Mouse (Mus musculus): ENCODE data around the gene Scoc. TPM values are rescaled to one million over a fixed set of nuclear protein-coding genes. Genes with fewer than 3 reads are reported as not detected.
A peak's percentile ranks its signal among the peaks of the same experiment; 100 is the strongest.

The Scoc gene
- total and polyA plus RNA-seq, 3 experiments = 28.9 to 79.7 (median 34.5) TPM

DNA sequence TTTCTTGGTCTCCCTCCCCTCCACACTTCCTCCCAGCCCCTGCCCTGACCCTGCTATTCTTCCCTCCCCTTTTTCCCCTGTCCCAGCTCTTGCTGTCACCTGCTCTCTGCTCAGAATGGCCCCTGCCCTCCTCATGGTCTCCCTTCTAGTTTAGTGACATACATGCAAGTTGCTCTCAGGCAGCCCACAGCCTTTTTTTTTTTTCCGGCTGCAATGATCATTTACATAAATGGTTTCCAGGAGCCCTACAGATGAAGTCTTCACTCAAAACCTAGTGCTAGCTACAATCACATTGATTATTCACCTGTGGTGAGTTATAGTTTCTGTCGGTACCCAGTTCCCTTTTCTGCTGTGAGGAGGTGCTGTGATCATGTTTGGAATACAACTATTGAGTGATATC lies 77.2 kb downstream of the Scoc start:
- Histone ChIP-seq H3K9me3 (replicated peaks; ENCODE audit: low read length) (no peaks in the 10 kb centered on the region), H3K4me3 (replicated peaks in 1 of 3; ENCODE audit: low read depth in 2 of 3, low read length in 2 of 3, poor library complexity in 1 of 3) (no peak overlapping the region), H3K27me3 (replicated peaks) (no peaks in the 10 kb centered on the region), H3K36me3 (replicated peaks in 1 of 2; ENCODE audit: control insufficient read depth in 1 of 2, insufficient read depth in 1 of 2, low read length in 1 of 2) (no peaks in the 10 kb centered on the region), H3K27ac (ENCODE audit: insufficient read depth, low read depth) (no peak overlapping the region), H3K4me1 (ENCODE audit: control insufficient read depth in 1 of 2, insufficient read depth in 2 of 2) (peaks cover 0 to 11% of the 10 kb centered on the region in 2 experiments; a peak in 2 of 4 replicates), H3K79me2 (replicated peaks; ENCODE audit: control insufficient read depth, extremely low read depth, insufficient read depth, poor library complexity, severe bottlenecking) (no peaks in the 10 kb centered on the region), H3K9ac (ENCODE audit: insufficient read depth, low read depth) (no peak overlapping the region), H3K4me2 (ENCODE audit: insufficient read depth, low read depth, poor library complexity, severe bottlenecking) (no peak overlapping the region)
- dilution Hi-C loops (cut with MboI; ENCODE audit: extremely low pct_ligation_motif_present, extremely low pct_unique_long_range_greater_than_20kb, low sequenced_read_pairs) (no loop called here), in situ Hi-C loops (cut with MboI; ENCODE audit: low pct_ligation_motif_present, low pct_unique_long_range_greater_than_20kb, low sequenced_read_pairs) (no loop called here)
- peak; percentile 49 for DNase-seq (ENCODE audit: extremely low read depth)
- TF ChIP-seq ZNF384 (IDR thresholded peaks at IDR 0.05; ENCODE audit: low read depth, low read length) (peak; percentile 92), ZC3H11A (IDR thresholded peaks at IDR 0.05; ENCODE audit: low read depth, low read length) (no peak)

GRCm38 (mm10) chr8:83380141-83380540 lies 78.0 kb downstream of the Scoc start:
- peaks cover 0 to 11% of the 10 kb centered on the region in 2 experiments; a peak in 2 of 4 replicates for H3K4me1 ChIP-seq (ENCODE audit: control insufficient read depth in 1 of 2, insufficient read depth in 2 of 2)
- no peaks in the 10 kb centered on the region for H3K27me3 ChIP-seq (replicated peaks)
- no peaks in the 10 kb centered on the region for H3K9me3 ChIP-seq (replicated peaks; ENCODE audit: low read length)
- in situ Hi-C loops (cut with MboI; ENCODE audit: low pct_ligation_motif_present, low pct_unique_long_range_greater_than_20kb, low sequenced_read_pairs) = no loop called here
- H3K9ac ChIP-seq (ENCODE audit: insufficient read depth, low read depth) = no peak overlapping the region
- no peak overlapping the region for H3K27ac ChIP-seq (ENCODE audit: insufficient read depth, low read depth)
- H3K4me3 ChIP-seq (replicated peaks in 1 of 3; ENCODE audit: low read depth in 2 of 3, low read length in 2 of 3, poor library complexity in 1 of 3) = no peak overlapping the region
- H3K36me3 ChIP-seq (replicated peaks in 1 of 2; ENCODE audit: control insufficient read depth in 1 of 2, insufficient read depth in 1 of 2, low read length in 1 of 2) = no peaks in the 10 kb centered on the region
- TF ChIP-seq IRF4 (IDR thresholded peaks at IDR 0.05; ENCODE audit: low read depth, low read length) (no peak), PAX5 (IDR thresholded peaks at IDR 0.05; ENCODE audit: low read length) (no peak), HCFC1 (IDR thresholded peaks at IDR 0.05; ENCODE audit: low read depth, low read length) (no peak), ZC3H11A (IDR thresholded peaks at IDR 0.05; ENCODE audit: low read depth, low read length) (no peak), RCOR1 (conservative IDR thresholded peaks at IDR 0.05; ENCODE audit: low read depth, low read length) (no peak), USF2 (conservative IDR thresholded peaks at IDR 0.05; ENCODE audit: low read depth, low read length) (no peak), MEF2A (IDR thresholded peaks at IDR 0.05; ENCODE audit: borderline replicate concordance, low read depth, low read length) (no peak), TCF12 (IDR thresholded peaks at IDR 0.05; ENCODE audit: low read depth, low read length) (no peak), RAD21 (IDR thresholded peaks at IDR 0.05; ENCODE audit: low read depth, low read length) (no peak), UBTF (IDR thresholded peaks at IDR 0.05; ENCODE audit: low read depth, low read length) (no peak), NRF1 (IDR thresholded peaks at IDR 0.05; ENCODE audit: low read depth, low read length) (no peak), SIN3A (IDR thresholded peaks at IDR 0.05; ENCODE audit: low read length) (no peak), MYC (IDR thresholded peaks at IDR 0.05; ENCODE audit: low read depth, low read length) (no peak), MAX (IDR thresholded peaks at IDR 0.05; ENCODE audit: low read length) (no peak), MAFK (IDR thresholded peaks at IDR 0.05; ENCODE audit: insufficient replicate concordance, low read length) (no peak), BHLHE40 (IDR thresholded peaks at IDR 0.05; ENCODE audit: low read depth, low read length) (no peak), NELFE (IDR thresholded peaks at IDR 0.05; ENCODE audit: low read depth, low read length) (no peak), TBP (conservative IDR thresholded peaks at IDR 0.05; ENCODE audit: low read depth, low read length) (no peak)
- H3K4me2 ChIP-seq (ENCODE audit: insufficient read depth, low read depth, poor library complexity, severe bottlenecking) = no peak overlapping the region
- no peaks in the 10 kb centered on the region for H3K79me2 ChIP-seq (replicated peaks; ENCODE audit: control insufficient read depth, extremely low read depth, insufficient read depth, poor library complexity, severe bottlenecking)
- DNase-seq (ENCODE audit: extremely low read depth) = no peak
- dilution Hi-C loops (cut with MboI; ENCODE audit: extremely low pct_ligation_motif_present, extremely low pct_unique_long_range_greater_than_20kb, low sequenced_read_pairs) = no loop called here

Other genes with a start within 250 kb of the Scoc start
- not detected in 2 replicates for gene Ucp1, start 168.0 kb downstream of the Scoc start, total RNA-seq (2012; rRNA removed)
- gene Ucp1, start 168.0 kb downstream of the Scoc start, total RNA-seq (2014; rRNA removed) = not detected in 2 replicates
- gene Ucp1, start 168.0 kb downstream of the Scoc start, polyA plus RNA-seq (2012; ENCODE audit: insufficient read length, low read depth) = not detected in 2 replicates
- gene Elmod2, start 125.9 kb downstream of the Scoc start, total RNA-seq (2012; rRNA removed) = 6.0 and 7.7 TPM in 2 replicates
- gene Elmod2, start 125.9 kb downstream of the Scoc start, total RNA-seq (2014; rRNA removed) = 9.8 and 10.8 TPM in 2 replicates
- gene Elmod2, start 125.9 kb downstream of the Scoc start, polyA plus RNA-seq (2012; ENCODE audit: insufficient read length, low read depth) = 6.6 and 7.4 TPM in 2 replicates
- not detected in 2 replicates for gene Mgat4d, start 109.9 kb downstream of the Scoc start, total RNA-seq (2012; rRNA removed)
- gene Mgat4d, start 109.9 kb downstream of the Scoc start, total RNA-seq (2014; rRNA removed) = not detected in 2 replicates
- 0.17 TPM in 1 of 2 replicates, not detected in the other for gene Mgat4d, start 109.9 kb downstream of the Scoc start, polyA plus RNA-seq (2012; ENCODE audit: insufficient read length, low read depth)
- 0.59 TPM in 2 replicates for gene Clgn, start 68.5 kb downstream of the Scoc start, total RNA-seq (2012; rRNA removed)
- gene Clgn, start 68.5 kb downstream of the Scoc start, total RNA-seq (2014; rRNA removed) = 1.2 and 1.3 TPM in 2 replicates
- 1.4 and 1.5 TPM in 2 replicates for gene Clgn, start 68.5 kb downstream of the Scoc start, polyA plus RNA-seq (2012; ENCODE audit: insufficient read length, low read depth)
- gene Olfr370, start 77.4 kb upstream of the Scoc start, total RNA-seq (2012; rRNA removed) = not detected in 2 replicates
- gene Olfr370, start 77.4 kb upstream of the Scoc start, total RNA-seq (2014; rRNA removed) = not detected in 2 replicates
- 0.10 TPM in 1 of 2 replicates, not detected in the other for gene Olfr370, start 77.4 kb upstream of the Scoc start, polyA plus RNA-seq (2012; ENCODE audit: insufficient read length, low read depth)
- 316 and 331 TPM in 2 replicates for gene Ndufb7, start 108.3 kb upstream of the Scoc start, total RNA-seq (2012; rRNA removed)
- gene Ndufb7, start 108.3 kb upstream of the Scoc start, total RNA-seq (2014; rRNA removed) = 213 and 223 TPM in 2 replicates
- gene Ndufb7, start 108.3 kb upstream of the Scoc start, polyA plus RNA-seq (2012; ENCODE audit: insufficient read length, low read depth) = 144 and 202 TPM in 2 replicates
- 130 and 171 TPM in 2 replicates for gene Tecr, start 149.6 kb upstream of the Scoc start, total RNA-seq (2012; rRNA removed)
- gene Tecr, start 149.6 kb upstream of the Scoc start, total RNA-seq (2014; rRNA removed) = 95.9 and 111 TPM in 2 replicates
- gene Tecr, start 149.6 kb upstream of the Scoc start, polyA plus RNA-seq (2012; ENCODE audit: insufficient read length, low read depth) = 199 and 209 TPM in 2 replicates
- gene Dnajb1, start 149.8 kb upstream of the Scoc start, total RNA-seq (2012; rRNA removed) = 24.9 and 32.0 TPM in 2 replicates
- 29.5 and 30.7 TPM in 2 replicates for gene Dnajb1, start 149.8 kb upstream of the Scoc start, total RNA-seq (2014; rRNA removed)
- 30.5 and 30.9 TPM in 2 replicates for gene Dnajb1, start 149.8 kb upstream of the Scoc start, polyA plus RNA-seq (2012; ENCODE audit: insufficient read length, low read depth)
- gene Gipc1, start 194.3 kb upstream of the Scoc start, total RNA-seq (2012; rRNA removed) = 21.2 and 25.8 TPM in 2 replicates
- gene Gipc1, start 194.3 kb upstream of the Scoc start, total RNA-seq (2014; rRNA removed) = 21.0 and 24.4 TPM in 2 replicates
- gene Gipc1, start 194.3 kb upstream of the Scoc start, polyA plus RNA-seq (2012; ENCODE audit: insufficient read length, low read depth) = 22.6 and 24.2 TPM in 2 replicates
- gene Ptger1, start 208.3 kb upstream of the Scoc start, total RNA-seq (2012; rRNA removed) = 3.3 and 4.0 TPM in 2 replicates
- not detected in 2 replicates for gene Ptger1, start 208.3 kb upstream of the Scoc start, total RNA-seq (2014; rRNA removed)
- gene Ptger1, start 208.3 kb upstream of the Scoc start, polyA plus RNA-seq (2012; ENCODE audit: insufficient read length, low read depth) = 2.6 and 7.6 TPM in 2 replicates
- gene Pkn1, start 240.8 kb upstream of the Scoc start, total RNA-seq (2012; rRNA removed) = 44.6 and 47.8 TPM in 2 replicates
- gene Pkn1, start 240.8 kb upstream of the Scoc start, total RNA-seq (2014; rRNA removed) = 28.1 and 33.5 TPM in 2 replicates
- 58.8 and 60.3 TPM in 2 replicates for gene Pkn1, start 240.8 kb upstream of the Scoc start, polyA plus RNA-seq (2012; ENCODE audit: insufficient read length, low read depth)

Data from CH12.LX (cell line).